Mouse (Mus musculus) lung, postnatal 0 days (tissue): ENCODE measurements around the gene Jph3. TPM values are rescaled to one million over a fixed set of nuclear protein-coding genes. Genes with fewer than 3 reads are reported as not detected.
A peak's percentile ranks its signal among the peaks of the same experiment; 100 is the strongest.

ENCODE experiments used
- ATAC-seq: fragments of 200-750 bp; cut with Nextera tagmentation; 2 replicates; pipeline ENCODE4 v1.8.0; 2017; ENCODE audit warnings: moderate library complexity
- DNase-seq: peaks from one replicate; pipeline ENCODE4 v3.0.0-alpha.2; 2016; ENCODE audit warnings: low spot score
- H3K27ac ChIP-seq: fragments of 300-500 bp; sonication (generic); 2 replicates; pipeline ENCODE4 v1.5.1; 2014; ENCODE audit warnings: antibody characterized with exemption, mild to moderate bottlenecking, low read length, mixed read lengths
- H3K27me3 ChIP-seq: fragments of 300-500 bp; sonication (generic); replicated peaks from 2 replicates; pipeline ENCODE4 v1.6.1; 2014; ENCODE audit warnings: low read length, mixed read lengths; ENCODE audit not compliant: insufficient read depth
- H3K36me3 ChIP-seq: fragments of 300-500 bp; sonication (generic); 2 replicates; pipeline ENCODE4 v1.6.1; 2014; ENCODE audit warnings: low read length, mixed read lengths; ENCODE audit not compliant: insufficient read depth
- H3K4me1 ChIP-seq: fragments of 300-500 bp; sonication (generic); 2 replicates; pipeline ENCODE4 v1.6.1; 2014; ENCODE audit warnings: antibody characterized with exemption, low read depth, low read length, mixed read lengths; ENCODE audit not compliant: insufficient read depth
- H3K4me2 ChIP-seq: fragments of 300-500 bp; sonication (generic); replicated peaks from 2 replicates; pipeline ENCODE4 v1.6.1; 2014; ENCODE audit warnings: low read depth, mild to moderate bottlenecking, low read length, moderate library complexity, mixed read lengths
- H3K4me3 ChIP-seq: fragments of 300-500 bp; sonication (generic); 2 replicates; pipeline ENCODE4 v1.5.1; 2014; ENCODE audit warnings: low read depth, low read length
- H3K9ac ChIP-seq: fragments of 300-500 bp; sonication (generic); replicated peaks from 2 replicates; pipeline ENCODE4 v1.6.1; 2014; ENCODE audit warnings: low read depth, mild to moderate bottlenecking
- H3K9me3 ChIP-seq: fragments of 300-500 bp; sonication (generic); 2 replicates; pipeline ENCODE4 v1.6.1; 2016; ENCODE audit warnings: low read length, mixed read lengths
- CTCF ChIP-seq: IDR thresholded peaks from 2 replicates; pipeline ENCODE4 v1.5.1; 2016; ENCODE audit warnings: antibody characterized with exemption, mild to moderate bottlenecking
- EP300 ChIP-seq: IDR thresholded peaks from 2 replicates; pipeline ENCODE4 v1.6.1; 2016; ENCODE audit warnings: antibody characterized with exemption, mild to moderate bottlenecking, control low read depth
- WGBS: fragments of 180-500 bp; shearing (Covaris S2); extraction: QIAGEN DNeasy Blood & Tissue Kit; methylation state at CpG from one replicate; pipeline ENCODE4 v1.1.7; 2014; 5-methylcytosine and 5-hydroxymethylcytosine counted together
- polyA plus RNA-seq: library from polyadenylated mRNA; unstranded; fragments of >200 nt; fragmentation: Nextera tagmentation; extraction: Ambion mirVana; gene quantifications from 2 replicates; pipeline ENCODE4 v1.2.1, GENCODE M21; 2015

Gene Jph3
- polyA plus RNA-seq, 1 experiment from 2014 or later: 0.08 TPM

DNA sequence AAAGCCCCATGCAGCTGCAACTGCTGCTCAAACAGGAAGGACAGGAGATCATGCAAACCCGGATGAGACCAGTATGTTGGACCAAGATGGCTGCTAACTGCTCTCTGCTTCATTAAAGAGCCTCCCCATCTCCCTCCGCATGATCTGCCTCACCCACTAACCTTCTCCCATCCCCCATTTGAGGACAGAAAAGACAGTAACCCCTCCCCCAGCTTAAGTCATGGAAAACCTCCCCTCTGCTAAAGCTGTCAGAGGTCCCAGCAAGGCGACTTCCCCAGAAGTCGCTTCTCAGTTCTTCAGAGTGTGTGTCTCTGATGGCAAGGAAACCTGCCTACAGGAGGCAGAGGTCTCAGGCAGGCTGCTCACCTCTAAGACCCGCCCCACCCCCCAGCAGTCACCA lies 40.9 kb upstream of the Jph3 start:
- H3K9me3 ChIP-seq: no peaks in the 10 kb centered on the region
- no peak overlapping the region for H3K4me2 ChIP-seq
- H3K27me3 ChIP-seq: no peaks in the 10 kb centered on the region
- WGBS: 29% methylated on average over 5 of the region's 5 CpGs
- H3K36me3 ChIP-seq: no peaks in the 10 kb centered on the region
- no peak overlapping the region for H3K27ac ChIP-seq
- H3K4me1 ChIP-seq: no peaks in the 10 kb centered on the region
- ATAC-seq: no peak
- DNase-seq: no peak
- H3K9ac ChIP-seq: no peak overlapping the region
- H3K4me3 ChIP-seq: no peak overlapping the region
- TF ChIP-seq CTCF (no peak), EP300 (no peak)

DNA sequence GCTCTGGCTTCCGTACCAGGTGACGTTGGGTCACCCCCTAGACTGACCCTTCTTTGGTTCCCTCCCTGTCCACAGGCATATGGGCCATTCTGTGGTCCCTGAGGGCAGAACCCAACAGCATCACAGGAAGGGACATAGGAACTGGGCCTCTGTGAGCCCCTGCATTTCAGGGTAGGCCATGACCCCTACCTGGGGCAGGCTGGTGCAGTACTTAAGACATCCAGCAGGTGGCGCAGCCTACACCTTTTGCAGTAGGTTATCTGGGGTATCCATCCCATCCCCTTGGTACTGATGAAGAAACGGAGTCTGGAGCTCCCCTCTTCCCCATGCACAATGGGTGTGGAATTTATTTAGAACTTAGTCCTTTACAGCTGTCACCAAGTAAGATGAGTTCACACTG lies 35.0 kb upstream of the Jph3 start:
- H3K9me3 ChIP-seq: no peaks in the 10 kb centered on the region
- no peak overlapping the region for H3K4me3 ChIP-seq
- no peak for DNase-seq
- H3K9ac ChIP-seq: no peak overlapping the region
- TF ChIP-seq EP300: no peak
- peak; percentile 84 for TF ChIP-seq CTCF
- no peaks in the 10 kb centered on the region for H3K36me3 ChIP-seq
- no peak overlapping the region for H3K27ac ChIP-seq
- no peaks in the 10 kb centered on the region for H3K4me1 ChIP-seq
- WGBS: 51% methylated on average over 4 of the region's 4 CpGs
- ATAC-seq: no peak
- H3K4me2 ChIP-seq: no peak overlapping the region
- no peaks in the 10 kb centered on the region for H3K27me3 ChIP-seq

DNA sequence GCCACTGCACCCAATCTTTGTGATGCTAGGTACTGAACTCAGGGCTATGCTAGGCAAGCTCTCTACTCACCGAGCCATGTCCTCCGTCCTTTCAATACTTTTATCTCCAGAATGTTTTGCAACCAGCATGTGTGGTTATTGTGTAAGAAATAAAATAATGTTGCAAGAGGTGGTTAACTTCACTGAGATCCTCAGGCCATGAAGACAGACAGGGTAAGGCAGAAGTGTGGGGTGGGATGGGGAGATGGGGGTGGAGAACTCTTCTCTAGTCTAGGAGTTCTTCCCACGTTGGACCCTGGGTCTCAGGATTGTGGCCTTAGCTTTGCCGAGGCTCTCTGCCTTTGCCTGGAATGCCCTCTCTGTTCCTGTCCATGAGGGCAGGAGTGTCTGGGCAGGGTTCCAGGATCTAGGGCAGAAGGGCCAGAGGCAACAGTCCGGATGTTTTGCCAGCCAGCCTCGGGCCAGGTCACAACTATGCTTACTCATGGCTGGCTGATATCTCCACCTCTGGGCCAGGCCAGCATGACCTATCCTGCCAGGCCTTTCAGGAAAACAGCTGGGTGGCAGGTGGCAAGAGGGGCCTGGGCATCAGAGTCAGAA lies 33.7 kb upstream of the Jph3 start:
- H3K9me3 ChIP-seq: no peaks in the 10 kb centered on the region

DNA sequence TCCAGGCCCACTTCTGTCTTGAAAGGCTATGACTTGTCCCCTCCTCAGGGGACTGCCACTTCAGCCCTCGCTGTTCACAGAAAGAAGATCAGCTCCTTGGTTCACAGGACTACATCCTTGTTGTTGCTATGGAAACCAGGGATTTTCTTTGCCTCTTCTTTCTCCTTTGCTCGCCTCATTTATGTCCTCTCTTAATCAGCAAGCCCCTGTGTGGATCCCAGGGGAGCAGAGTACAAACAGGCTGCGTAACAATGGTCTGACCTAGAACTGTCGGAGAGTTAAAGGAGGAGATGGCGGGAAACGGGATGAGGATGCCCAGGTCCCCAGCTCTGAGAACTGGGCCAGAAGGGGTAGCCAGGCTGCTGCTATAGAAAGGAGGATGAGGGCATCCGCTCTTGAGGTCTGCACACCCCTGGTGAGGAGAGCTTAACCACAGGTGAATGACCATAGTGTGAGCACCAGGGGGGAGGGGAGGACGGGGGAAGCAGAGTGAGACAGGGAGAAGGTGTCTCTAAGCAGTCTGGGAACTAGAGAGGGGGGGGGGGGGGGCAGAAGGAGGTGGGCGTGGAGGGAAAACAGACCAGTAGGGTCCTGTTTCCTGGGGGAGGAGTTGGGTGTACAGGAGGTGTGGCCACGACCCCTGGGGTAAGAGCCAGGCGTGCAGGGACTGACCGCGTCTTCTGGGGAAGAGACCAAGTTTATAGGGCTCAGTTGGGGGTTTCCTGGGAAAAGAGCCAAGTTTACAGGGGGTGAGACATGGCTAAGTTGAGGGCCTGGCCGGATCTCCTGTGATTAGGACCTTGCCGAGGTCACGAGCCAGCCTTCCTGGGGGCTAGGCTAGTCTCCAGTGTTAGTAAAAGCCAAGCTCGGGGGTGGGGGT lies 31.4 kb upstream of the Jph3 start:
- no peak for TF ChIP-seq CTCF
- TF ChIP-seq EP300: no peak
- 0 out of 2 replicates have a peak, but pooled peaks have one; percentile 15 for ATAC-seq
- no peak overlapping the region for H3K9ac ChIP-seq

More for the DNA sequence above, 33.7 kb upstream of the Jph3 start:
- Histone ChIP-seq H3K4me2 (no peak overlapping the region), H3K36me3 (no peaks in the 10 kb centered on the region), H3K4me1 (no peaks in the 10 kb centered on the region), H3K27ac (no peak overlapping the region), H3K4me3 (no peak overlapping the region), H3K27me3 (no peaks in the 10 kb centered on the region), H3K9ac (no peak overlapping the region)
- WGBS: 37% methylated on average over 6 of the region's 6 CpGs
- DNase-seq (peak; percentile 79), ATAC-seq (peak; percentile 60)
- TF ChIP-seq CTCF (no peak), EP300 (0 out of 2 replicates have a peak, but pooled peaks have one; percentile 28)

DNA sequence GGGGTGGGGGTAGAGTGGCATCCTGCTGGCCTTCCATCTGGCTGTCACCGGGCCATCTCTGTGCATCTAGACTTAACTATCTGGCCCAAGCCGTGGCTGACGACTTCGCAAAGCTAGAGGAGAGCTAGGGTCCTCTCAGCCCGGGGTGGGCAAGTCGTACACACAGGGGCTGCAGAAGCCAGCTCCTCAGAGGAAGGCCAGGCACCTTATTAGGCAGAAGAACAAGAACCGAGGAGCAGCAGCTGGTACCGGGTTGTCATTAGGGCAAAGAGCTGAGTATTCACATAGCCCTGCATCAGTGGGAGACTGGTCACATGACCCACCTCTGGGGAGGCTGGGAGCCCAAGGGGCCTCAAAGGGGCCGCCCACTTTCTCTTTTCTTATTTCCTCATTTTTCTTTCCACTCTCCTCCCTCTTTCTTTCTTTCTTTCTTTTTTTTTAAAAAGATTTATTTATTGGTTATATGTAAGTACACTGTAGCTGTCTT lies 30.8 kb upstream of the Jph3 start:
- ATAC-seq: no peak

More for the DNA sequence above, 31.4 kb upstream of the Jph3 start:
- Histone ChIP-seq H3K36me3 (no peaks in the 10 kb centered on the region), H3K9me3 (no peaks in the 10 kb centered on the region), H3K27me3 (no peaks in the 10 kb centered on the region), H3K27ac (no peak overlapping the region), H3K4me3 (no peak overlapping the region), H3K4me1 (no peaks in the 10 kb centered on the region), H3K4me2 (no peak overlapping the region)
- WGBS: 5% methylated on average over 16 of the region's 17 CpGs
- DNase-seq: no peak

DNA sequence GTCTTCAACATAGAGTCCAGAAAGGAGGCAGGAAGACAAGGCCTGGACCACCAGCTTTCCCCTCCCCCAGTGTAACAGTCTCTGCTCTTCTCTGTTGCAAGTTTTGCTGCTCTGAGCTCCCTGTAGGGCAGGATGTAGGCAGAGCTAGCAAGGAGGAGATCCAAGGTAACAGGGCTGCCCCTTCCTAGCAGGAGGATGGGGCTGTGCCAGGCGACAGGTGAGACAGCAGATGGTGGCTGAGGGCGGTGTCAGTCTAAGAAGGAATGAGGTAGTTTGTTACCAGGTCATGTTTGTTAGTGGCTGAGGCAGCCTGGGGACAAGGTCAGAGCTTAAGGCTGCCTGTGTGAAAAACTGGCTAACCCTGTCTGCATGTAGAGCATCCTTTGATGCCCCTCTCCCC lies 29.5 kb upstream of the Jph3 start:
- no peak for TF ChIP-seq EP300
- no peak for TF ChIP-seq CTCF
- ATAC-seq (no peak), DNase-seq (no peak)
- Histone ChIP-seq H3K27ac (no peak overlapping the region), H3K27me3 (no peaks in the 10 kb centered on the region), H3K4me2 (no peak overlapping the region), H3K9ac (no peak overlapping the region), H3K4me3 (no peak overlapping the region), H3K36me3 (no peaks in the 10 kb centered on the region), H3K4me1 (no peaks in the 10 kb centered on the region), H3K9me3 (no peaks in the 10 kb centered on the region)
- 79% methylated on average over 2 of the region's 2 CpGs for WGBS

More for the DNA sequence above, 30.8 kb upstream of the Jph3 start:
- Histone ChIP-seq H3K9me3 (no peaks in the 10 kb centered on the region), H3K36me3 (no peaks in the 10 kb centered on the region), H3K4me2 (no peak overlapping the region), H3K27me3 (no peaks in the 10 kb centered on the region), H3K27ac (no peak overlapping the region), H3K4me3 (no peak overlapping the region), H3K4me1 (no peaks in the 10 kb centered on the region), H3K9ac (no peak overlapping the region)
- TF ChIP-seq CTCF (no peak), EP300 (no peak)
- no peak for DNase-seq
- 9% methylated on average over 9 of the region's 9 CpGs for WGBS
